Mouse (Mus musculus): Measurements from ENCODE around the gene Fpgs. TPM values are rescaled to one million over a fixed set of nuclear protein-coding genes. Genes with fewer than 3 reads are reported as not detected.

Fpgs gene
- total and polyA plus RNA-seq, 3 experiments, result 40.0 to 73.9 TPM; not detected in 1

- no peak overlapping the region for H3K9ac ChIP-seq (ENCODE audit: control insufficient read depth, low read depth, low read length, poor library complexity, severe bottlenecking)
- peak; percentile 43 for DNase-seq (ENCODE audit: low read depth, low spot score)
- H3K27me3 ChIP-seq (ENCODE audit: control insufficient read depth in 1 of 2, insufficient read depth in 2 of 2, low read length in 2 of 2), result no peaks in the 10 kb centered on the region
- H3K9me3 ChIP-seq (replicated peaks; ENCODE audit: insufficient read depth, low read length), result no peaks in the 10 kb centered on the region
- peaks cover 20 to 30% of the 10 kb centered on the region in 2 experiments for H3K4me1 ChIP-seq (ENCODE audit: control insufficient read depth in 1 of 2, insufficient read depth in 2 of 2, low read length in 2 of 2)
- no peak overlapping the region for H3K4me3 ChIP-seq (ENCODE audit: control insufficient read depth in 1 of 2, insufficient read depth in 1 of 2, low read depth in 2 of 2, low read length in 2 of 2)
- H3K36me3 ChIP-seq (ENCODE audit: control insufficient read depth in 1 of 2, insufficient read depth in 2 of 2, low read length in 2 of 2), result peaks cover 0 to 15% of the 10 kb centered on the region in 2 experiments; a peak in 2 of 4 replicates
- TF ChIP-seq MAX (IDR thresholded peaks at IDR 0.05; ENCODE audit: low read length), result no peak
- TF ChIP-seq MAFK (IDR thresholded peaks at IDR 0.05; ENCODE audit: borderline replicate concordance, low read depth, low read length), result no peak
- no peak for TF ChIP-seq CHD2 (IDR thresholded peaks at IDR 0.05; ENCODE audit: low read length)
- no peak overlapping the region for H3K27ac ChIP-seq (ENCODE audit: control insufficient read depth, low read depth, low read length)
- H3K79me2 ChIP-seq (ENCODE audit: control insufficient read depth, insufficient read depth, low read length, poor library complexity), result no peaks in the 10 kb centered on the region
These were observed 42.3 kb downstream of the Fpgs start for GRCm38 (mm10) chr2:32661509-32662107.

- TF ChIP-seq ETS1 (IDR thresholded peaks at IDR 0.05; ENCODE audit: low read depth, low read length) (peak; percentile 61; the same call in 1 of the 2 replicates), NELFE (IDR thresholded peaks at IDR 0.05; ENCODE audit: low read depth, low read length) (0 out of 2 replicates have a peak, but pooled peaks have one; percentile 17), EP300 (IDR thresholded peaks at IDR 0.05; ENCODE audit: low read depth in 1 of 2, low read length in 2 of 2) (peak; percentile 92 to 97), MYC (IDR thresholded peaks at IDR 0.05; ENCODE audit: low read depth, low read length) (0 out of 2 replicates have a peak, but pooled peaks have one; percentile 6), SMC3 (IDR thresholded peaks at IDR 0.05; ENCODE audit: low read depth, low read length) (no peak), POLR2AphosphoS5 (IDR thresholded peaks at IDR 0.05; ENCODE audit: borderline replicate concordance, low read depth, low read length) (no peak), TCF12 (IDR thresholded peaks at IDR 0.05; ENCODE audit: low read depth, low read length) (peak; percentile 92), TBP (IDR thresholded peaks at IDR 0.05; ENCODE audit: low read depth, low read length) (no peak), KAT2A (conservative IDR thresholded peaks at IDR 0.05; ENCODE audit: low read depth, low read length) (0 out of 2 replicates have a peak, but pooled peaks have one; percentile 27), CHD2 (IDR thresholded peaks at IDR 0.05; ENCODE audit: low read length) (no peak), NRF1 (IDR thresholded peaks at IDR 0.05; ENCODE audit: insufficient read depth, low read depth, low read length, poor library complexity, severe bottlenecking) (no peak), USF1 (IDR thresholded peaks at IDR 0.05; ENCODE audit: low read depth, low read length) (no peak), MAZ (IDR thresholded peaks at IDR 0.05; ENCODE audit: low read depth, low read length) (no peak; the same call in 1 of the 2 replicates), POLR2A (IDR thresholded peaks at IDR 0.05; ENCODE audit: control insufficient read depth in 1 of 2, insufficient read depth in 1 of 2, low read depth in 1 of 2, low read length in 2 of 2, poor library complexity in 1 of 2) (no peak), UBTF (IDR thresholded peaks at IDR 0.05; ENCODE audit: borderline replicate concordance, insufficient read depth, low read depth, low read length) (no peak), ZKSCAN1 (IDR thresholded peaks at IDR 0.05; ENCODE audit: low read depth, low read length) (no peak), MYB (IDR thresholded peaks at IDR 0.05; ENCODE audit: low read depth, low read length) (peak; percentile 77), TAL1 (IDR thresholded peaks at IDR 0.05; ENCODE audit: low read length) (peak; percentile 56), ZMIZ1 (IDR thresholded peaks at IDR 0.05; ENCODE audit: low read depth, low read length) (no peak), GATA1 (IDR thresholded peaks at IDR 0.05; ENCODE audit: low read depth, low read length) (peak; percentile 88), GABPA (IDR thresholded peaks at IDR 0.05; ENCODE audit: low read depth, low read length) (no peak), RCOR1 (IDR thresholded peaks at IDR 0.05; ENCODE audit: low read depth, low read length) (peak; percentile 57; the same call in 1 of the 2 replicates), ZNF384 (IDR thresholded peaks at IDR 0.05; ENCODE audit: low read depth, low read length) (no peak), SIN3A (IDR thresholded peaks at IDR 0.05; ENCODE audit: low read length) (peak; percentile 70), MAFK (IDR thresholded peaks at IDR 0.05; ENCODE audit: borderline replicate concordance, low read depth, low read length) (peak; percentile 55; the same call in 1 of the 2 replicates), MXI1 (IDR thresholded peaks at IDR 0.05; ENCODE audit: low read depth, low read length) (no peak), HCFC1 (IDR thresholded peaks at IDR 0.05; ENCODE audit: low read depth, low read length) (0 out of 2 replicates have a peak, but pooled peaks have one; percentile 13), JUND (IDR thresholded peaks at IDR 0.05; ENCODE audit: low read depth, low read length) (0 out of 2 replicates have a peak, but pooled peaks have one; percentile 59), E2F4 (IDR thresholded peaks at IDR 0.05; ENCODE audit: borderline replicate concordance, low read depth, low read length) (no peak)
- Histone ChIP-seq H3K4me1 (ENCODE audit: control insufficient read depth in 1 of 2, insufficient read depth in 2 of 2, low read length in 2 of 2) (peaks cover 20 to 30% of the 10 kb centered on the region in 2 experiments), H3K4me3 (ENCODE audit: control insufficient read depth in 1 of 2, insufficient read depth in 1 of 2, low read depth in 2 of 2, low read length in 2 of 2) (no peak overlapping the region), H3K9ac (ENCODE audit: control insufficient read depth, low read depth, low read length, poor library complexity, severe bottlenecking) (peak overlapping the region; percentile 50; the same call in 1 of the 2 replicates), H3K79me2 (ENCODE audit: control insufficient read depth, insufficient read depth, low read length, poor library complexity) (no peaks in the 10 kb centered on the region), H3K27ac (ENCODE audit: control insufficient read depth, low read depth, low read length) (peak overlapping the region; percentile 76), H3K36me3 (ENCODE audit: control insufficient read depth in 1 of 2, insufficient read depth in 2 of 2, low read length in 2 of 2) (peaks cover 0 to 15% of the 10 kb centered on the region in 2 experiments; a peak in 2 of 4 replicates), H3K27me3 (ENCODE audit: control insufficient read depth in 1 of 2, insufficient read depth in 2 of 2, low read length in 2 of 2) (no peaks in the 10 kb centered on the region), H3K9me3 (replicated peaks; ENCODE audit: insufficient read depth, low read length) (no peaks in the 10 kb centered on the region)
- DNase-seq (ENCODE audit: low read depth, low spot score), result peak; percentile 60
These were observed 45.1 kb downstream of the Fpgs start for GRCm38 (mm10) chr2:32658873-32659272.

All from MEL (cell line).